Mouse (Mus musculus) C2C12 (cell line): ENCODE data around the gene Rhebl1.
A peak's percentile ranks its signal among the peaks of the same experiment; 100 is the strongest.

Experiments used
- CEBPB ChIP-seq: IDR thresholded peaks from one replicate; pipeline ENCODE4 v1.6.1; 2011; ENCODE audit warnings: low read depth, mild to moderate bottlenecking, control low read depth, moderate library complexity
- CTCF ChIP-seq: IDR thresholded peaks from one replicate; pipeline ENCODE4 v1.5.1; 2011; ENCODE audit not compliant: control insufficient read depth, insufficient read depth, insufficient read length
- MAX ChIP-seq: IDR thresholded peaks from one replicate; pipeline ENCODE4 v1.6.1; 2011; ENCODE audit warnings: mild to moderate bottlenecking, control low read depth
- MYOD1 ChIP-seq: IDR thresholded peaks from one replicate; pipeline ENCODE4 v1.6.1; 2011; ENCODE audit warnings: low read depth; ENCODE audit not compliant: control insufficient read depth, insufficient read length
- MYOG ChIP-seq: IDR thresholded peaks from one replicate; pipeline ENCODE4 v1.6.1; 2011; ENCODE audit not compliant: control insufficient read depth, insufficient read length; ENCODE audit errors: extremely low read depth

- TF ChIP-seq CTCF (no peak), MAX (peak; percentile 55), MYOD1 (no peak), CEBPB (no peak), MYOG (no peak)
Measured at GRCm38 (mm10) chr15:98917091-98917490, 22.8 kb upstream of the Rhebl1 start.
